Mouse (Mus musculus) T-helper 1 cell (primary cell): Measurements from ENCODE around the gene Nsun4.

Experiments used
- in situ Hi-C: fragments of 300-600 bp; cut with MboI, MseI; formaldehyde crosslinking; loops from one replicate; pipeline ENCODE4 v1.15.1; 2025; ENCODE audit warnings: high pct_unique_total_duplicates

Nsun4 gene

DNA sequence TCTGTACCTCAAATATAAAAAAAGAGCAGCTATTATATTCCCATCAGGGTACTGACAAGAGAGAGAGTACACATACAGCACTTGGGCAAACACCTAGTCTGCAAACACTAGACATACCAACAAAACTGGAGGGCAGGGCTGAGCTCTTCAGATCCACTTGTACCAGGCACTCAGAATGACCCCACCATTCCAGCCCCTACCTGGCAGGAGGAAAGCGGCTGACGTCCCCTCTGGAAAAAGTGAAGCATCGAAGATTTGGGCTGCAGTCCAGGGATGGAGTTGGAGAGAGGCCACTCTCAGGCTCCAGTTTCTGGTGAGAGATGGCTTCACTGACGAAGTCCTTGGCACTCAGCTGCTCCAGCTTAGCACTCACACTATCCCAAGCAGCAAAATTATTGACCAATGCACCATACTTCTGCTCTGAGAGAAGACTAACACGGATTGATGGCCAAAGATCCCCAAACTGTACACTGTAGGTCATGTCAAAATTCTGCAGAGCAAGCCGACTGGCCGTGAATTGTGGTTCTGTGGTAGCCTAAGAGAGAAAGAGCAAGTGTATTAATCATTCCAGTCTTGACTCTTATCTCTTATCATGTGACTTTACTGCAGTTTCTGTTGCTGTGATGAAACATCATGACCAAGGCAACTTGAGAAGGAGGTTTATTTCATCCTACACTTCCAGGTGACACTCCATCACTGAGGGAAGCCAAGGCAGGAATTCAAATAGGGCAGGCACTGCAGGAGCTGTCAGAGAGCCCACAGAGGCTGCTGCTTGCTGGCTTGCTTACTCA, 5.4 kb downstream of the Nsun4 start:
- in situ Hi-C loops, result no loop called here

DNA sequence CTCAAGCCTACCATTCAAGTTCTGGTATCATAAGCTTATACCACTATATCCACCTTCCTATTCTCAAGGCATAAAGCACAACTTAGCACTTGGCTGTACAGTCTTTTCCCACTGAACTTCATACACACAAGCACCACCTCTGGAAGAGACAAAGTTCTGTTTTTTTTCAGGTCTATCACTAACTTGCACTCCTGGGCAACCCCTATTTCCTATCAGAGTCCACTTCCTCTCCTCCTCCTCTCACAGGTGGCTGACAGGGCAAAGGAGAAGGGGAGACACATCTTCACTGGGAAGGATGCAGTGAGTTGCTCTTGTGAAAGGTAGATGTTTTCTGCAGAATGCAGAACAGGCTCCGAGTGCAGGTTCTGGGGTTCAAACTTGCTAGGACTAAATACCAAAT, 6.0 kb downstream of the Nsun4 start:
- in situ Hi-C loops, result no loop called here

DNA sequence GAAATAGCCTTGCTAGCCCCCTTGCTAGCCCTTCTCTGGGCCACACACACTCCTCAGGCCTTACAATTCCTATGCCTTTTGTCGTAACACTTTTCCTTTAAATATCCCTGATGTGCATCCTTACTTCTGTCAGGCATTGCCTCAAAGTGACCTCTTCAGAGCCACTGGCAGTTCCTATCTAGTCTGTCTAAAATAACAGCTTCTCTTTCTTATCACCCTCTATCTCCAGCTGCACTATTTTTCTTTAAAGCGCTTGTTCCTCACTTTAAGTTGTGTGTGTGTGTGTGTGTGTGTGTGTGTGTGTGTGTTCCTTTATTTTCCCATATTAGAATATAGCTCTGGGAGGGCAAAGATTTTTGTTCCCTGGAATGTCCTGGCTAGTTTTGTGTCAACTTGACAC, 7.1 kb downstream of the Nsun4 start:
- in situ Hi-C loops, result no loop called here

DNA sequence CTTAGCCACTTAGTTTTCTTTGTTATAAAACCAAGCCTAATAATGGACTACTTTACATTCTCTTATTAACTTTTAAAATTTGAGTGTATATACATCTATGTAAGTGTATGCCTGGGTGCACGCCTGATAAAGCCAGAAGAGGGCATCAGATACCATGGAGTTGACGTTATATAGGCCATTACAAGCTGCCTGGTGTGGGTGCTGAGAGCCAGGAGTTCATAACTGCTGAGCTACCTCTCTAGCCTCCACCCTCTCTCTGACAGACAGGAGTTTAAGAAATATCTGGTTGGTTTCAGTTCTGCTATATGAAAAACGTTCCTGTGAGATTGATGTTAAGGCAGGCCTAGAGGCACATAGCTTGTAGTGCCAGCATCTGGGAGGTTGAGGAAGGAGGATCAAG, 11.5 kb downstream of the Nsun4 start:
- in situ Hi-C loops, result no loop called here

DNA sequence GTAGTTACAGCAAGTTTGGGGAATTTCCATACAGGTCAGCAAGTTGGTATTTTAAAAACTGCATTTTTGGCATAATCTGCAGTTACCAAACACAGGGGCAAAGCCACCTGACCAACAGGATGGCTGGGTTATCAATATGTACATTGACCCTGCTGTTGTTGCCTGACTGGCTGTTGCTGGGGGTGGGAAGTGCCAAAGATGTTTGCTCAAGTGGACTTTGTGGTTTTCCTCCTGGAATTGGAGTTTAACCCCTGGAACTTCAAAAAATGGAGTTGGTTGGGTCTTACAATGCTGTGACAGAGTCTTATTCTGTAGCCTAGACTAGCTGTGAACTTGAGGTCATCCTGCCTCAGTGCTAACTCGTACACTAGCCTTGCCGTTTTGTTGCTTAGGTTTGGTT, 13.2 kb downstream of the Nsun4 start:
- in situ Hi-C loops, result no loop called here

DNA sequence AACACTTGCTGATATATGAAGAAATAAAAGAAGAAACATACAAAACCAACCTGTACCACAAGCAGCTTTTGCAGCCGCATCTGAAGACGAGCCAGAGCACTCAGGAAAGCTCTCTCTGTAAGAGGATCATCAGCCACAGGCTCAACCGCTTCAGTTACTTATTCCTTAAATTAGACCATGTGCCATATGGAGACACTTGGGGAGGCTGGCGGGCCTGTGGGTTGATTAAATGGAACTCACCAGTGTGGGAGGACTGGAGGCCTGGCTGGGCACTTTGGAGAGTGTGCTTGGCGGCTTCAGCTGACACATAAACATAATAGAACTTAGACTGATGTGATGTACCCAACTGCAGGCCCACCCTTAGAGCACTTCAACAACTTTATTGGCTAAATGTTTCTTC, 20.3 kb downstream of the Nsun4 start:
- in situ Hi-C loops, result no loop called here

DNA sequence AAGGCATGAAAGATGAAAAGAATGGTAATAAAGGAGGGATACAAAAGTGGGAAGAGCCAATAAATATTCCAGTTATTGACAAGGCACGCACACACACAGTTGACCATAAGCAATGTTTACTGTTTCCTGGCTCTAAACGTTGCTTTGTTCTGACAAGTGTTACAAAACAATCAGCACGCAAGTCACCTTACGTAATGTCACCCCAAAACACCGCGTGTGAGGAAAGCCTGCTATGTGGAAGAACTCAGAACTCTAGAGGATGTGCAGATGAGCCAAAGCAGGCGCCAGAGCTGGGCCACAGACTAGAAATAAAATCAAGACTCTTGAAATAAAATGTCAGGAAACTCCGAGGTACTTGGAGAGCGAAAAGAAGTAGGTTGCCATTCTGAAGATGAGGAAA, 20.8 kb downstream of the Nsun4 start:
- in situ Hi-C loops, result no loop called here

DNA sequence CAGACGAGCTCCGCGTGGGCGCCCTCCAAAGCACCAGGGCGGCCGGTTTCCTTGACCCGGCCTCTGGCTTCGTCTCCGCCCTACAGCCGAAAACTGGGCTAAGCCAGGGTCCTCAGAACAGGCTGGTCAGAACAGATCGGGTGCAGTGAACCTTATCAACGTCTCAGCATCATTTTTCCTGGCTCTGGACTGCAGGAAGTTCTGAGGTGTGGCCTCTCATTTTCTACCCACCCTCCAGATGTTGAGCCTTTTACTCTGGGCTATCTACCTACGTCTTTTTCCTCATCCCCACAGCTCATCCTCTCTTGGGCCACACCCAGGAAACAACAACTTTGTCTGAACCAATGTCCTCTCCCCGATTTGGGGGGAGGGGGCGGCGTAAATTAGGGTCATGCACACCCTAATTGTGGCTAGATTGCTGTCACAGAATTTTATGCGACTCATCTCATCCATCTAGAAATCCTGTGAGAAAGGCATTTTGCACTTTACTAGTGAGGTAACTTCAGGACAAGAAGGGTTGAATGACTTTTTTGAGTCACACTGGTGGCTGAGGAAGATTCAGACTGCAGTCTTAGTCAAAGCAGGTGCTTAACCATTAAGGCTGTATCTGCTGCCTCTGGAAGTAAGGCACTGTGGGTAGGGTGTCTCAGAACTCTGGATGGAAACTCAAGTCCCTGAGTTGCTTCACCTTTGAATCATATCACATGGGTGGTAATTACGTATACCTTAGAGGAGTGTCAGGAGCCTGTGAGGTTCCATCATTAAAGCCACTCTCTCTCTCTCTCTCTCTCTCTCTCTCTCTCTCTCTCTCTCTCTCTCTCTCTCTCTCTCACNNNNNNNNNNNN, 35.6 kb downstream of the Nsun4 start, which contains the start of gene Faah:
Gene Faah, minus strand, starts transcription at position 25 of the 845 bp plus-strand sequence.
- in situ Hi-C loops, result no loop called here

DNA sequence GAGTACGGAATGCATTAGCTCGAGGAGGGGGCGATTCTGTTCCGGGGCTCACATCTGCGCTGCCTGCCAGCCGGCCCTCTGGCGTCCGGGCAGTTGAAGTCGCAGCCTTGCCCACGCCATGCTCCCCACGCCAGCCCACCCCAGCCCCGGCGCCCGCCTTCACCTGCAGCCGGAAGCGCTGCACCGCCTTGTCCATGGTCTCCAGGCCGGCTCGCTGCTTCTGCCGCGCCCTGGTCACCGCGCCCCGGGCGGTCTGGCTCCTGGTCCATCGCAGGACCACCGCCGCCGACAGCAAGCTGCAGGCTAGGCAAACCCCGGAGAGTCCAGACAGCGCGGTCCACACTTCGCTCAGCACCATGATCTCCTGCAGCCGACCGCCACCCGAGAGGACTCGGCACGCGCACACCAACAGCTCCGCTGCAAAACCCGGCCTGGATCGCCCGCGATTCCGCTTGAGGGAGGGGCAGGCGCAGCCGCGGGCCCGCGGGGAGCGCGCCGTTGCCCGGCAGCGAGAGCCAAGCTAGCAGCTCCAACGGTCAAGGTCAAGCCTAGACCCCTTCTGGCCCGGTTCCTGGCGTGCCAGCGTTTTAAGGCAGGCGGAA, 36.3 kb downstream of the Nsun4 start:
- in situ Hi-C loops, result no loop called here

DNA sequence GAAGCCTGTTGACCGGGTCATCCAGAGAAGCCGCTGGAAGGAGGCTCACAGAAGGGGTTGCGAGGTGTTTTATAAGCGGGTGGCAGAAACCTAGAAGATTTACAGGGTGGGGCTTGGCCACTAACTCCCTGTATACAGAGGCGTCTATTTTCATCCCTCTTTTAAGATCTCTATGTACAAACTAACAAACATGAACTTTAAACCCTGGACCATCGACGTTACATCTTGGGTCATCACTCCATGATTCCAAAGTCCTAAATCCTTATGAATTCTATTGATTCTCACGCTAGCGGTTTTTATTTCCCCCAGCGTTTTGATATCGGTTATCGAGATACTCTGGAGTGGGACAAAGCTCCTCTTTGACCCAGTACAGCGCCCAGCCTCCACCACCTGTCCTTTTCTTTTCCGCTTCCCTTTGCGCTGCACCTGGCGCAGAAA, 36.8 kb downstream of the Nsun4 start:
- in situ Hi-C loops, result no loop called here

DNA sequence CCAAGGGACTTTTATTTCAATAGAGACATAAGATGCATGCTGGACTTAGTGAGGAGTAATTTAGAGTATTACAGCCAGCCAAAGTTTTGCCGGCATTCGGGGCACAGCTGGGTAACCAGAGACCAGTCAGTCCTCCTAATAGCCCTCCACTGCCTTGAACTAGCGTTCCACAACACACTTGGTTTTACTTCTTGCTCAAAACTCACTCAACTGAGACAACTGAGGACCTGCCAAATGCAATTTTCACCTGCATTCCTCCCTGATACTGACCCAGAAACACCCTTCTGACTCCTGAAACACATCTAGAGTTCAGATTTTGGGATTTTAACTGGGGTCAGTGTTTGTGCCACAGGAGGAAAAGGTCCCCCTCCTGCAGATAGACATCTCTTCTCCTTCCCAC, 37.3 kb downstream of the Nsun4 start:
- in situ Hi-C loops, result no loop called here

DNA sequence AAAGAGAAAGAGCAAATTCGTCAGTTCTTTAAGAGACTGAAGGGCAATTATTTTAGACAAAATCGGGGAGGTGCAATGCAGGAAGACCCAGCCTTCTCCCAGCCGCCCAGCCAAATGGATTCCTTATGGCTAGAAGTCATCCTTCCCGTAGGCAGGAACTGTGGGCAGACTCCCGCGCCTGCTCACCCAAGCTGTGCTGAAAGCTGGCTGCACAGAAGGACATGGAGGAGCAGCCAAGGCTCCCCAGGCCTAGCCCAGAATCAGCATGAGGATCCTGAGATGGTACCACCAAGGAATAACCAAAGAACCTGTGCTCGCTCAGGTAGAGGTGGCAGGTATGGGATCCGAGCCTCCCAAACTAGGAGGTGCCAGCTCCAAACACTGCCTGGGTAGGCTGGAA, 37.7 kb downstream of the Nsun4 start:
- in situ Hi-C loops, result no loop called here

DNA sequence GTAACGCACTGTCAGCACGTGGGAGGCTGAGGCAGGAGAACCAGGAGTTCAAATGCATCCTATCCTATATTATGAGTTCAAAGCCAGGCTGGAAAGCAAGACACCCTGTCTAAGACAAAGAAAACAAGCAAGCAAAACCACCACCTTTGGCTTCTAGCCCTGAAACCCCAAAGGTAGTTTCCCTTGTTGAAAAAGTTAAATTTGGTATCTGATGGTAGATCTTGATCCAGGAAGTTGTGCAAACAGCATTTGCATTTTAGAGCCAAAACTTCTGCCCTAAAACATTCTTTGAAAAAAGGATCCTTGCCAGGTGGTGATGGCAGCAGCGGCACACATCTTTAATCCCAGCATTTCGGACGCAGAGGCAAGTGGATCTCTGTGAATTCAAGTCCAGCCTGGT, 38.2 kb downstream of the Nsun4 start:
- in situ Hi-C loops, result no loop called here

DNA sequence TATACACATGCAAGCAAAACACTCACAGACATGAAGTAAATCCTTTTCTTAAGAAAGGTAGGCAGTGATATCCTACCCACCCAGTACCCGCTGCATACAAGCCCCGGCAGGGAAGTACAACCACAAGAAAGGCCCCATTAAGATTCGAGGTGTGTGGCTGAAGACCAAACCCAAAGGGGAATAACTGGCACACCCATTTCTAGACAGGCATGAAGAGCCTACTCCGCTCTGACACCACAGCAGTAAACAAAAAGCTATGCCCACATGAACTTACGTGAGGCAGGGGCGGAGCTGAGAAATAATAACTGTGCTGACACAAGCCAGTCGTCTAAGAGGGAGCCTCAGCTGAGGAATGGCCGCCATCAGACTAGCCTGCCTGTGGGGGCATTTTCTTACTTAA, 43.5 kb downstream of the Nsun4 start:
- in situ Hi-C loops, result no loop called here

DNA sequence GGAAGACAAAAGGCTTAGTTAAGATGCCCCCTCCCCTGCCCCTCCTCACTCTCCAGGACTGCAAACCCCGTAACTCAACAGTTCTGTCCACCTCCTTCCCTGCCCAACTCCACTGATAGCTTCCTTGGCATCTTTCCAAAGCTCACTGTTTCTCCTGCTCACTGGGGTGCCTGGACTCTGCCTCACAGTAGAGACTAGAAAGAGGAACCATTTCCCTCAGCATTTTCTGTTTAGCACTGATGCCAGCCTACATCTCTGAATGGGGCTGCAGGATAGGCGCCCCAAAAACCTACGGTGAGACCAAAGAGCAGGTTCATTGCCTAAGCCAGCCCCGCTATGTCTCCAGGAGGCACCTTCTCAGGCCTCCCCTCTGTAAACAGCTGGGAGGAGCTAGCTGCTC, 52.5 kb downstream of the Nsun4 start:
- in situ Hi-C loops, result no loop called here

DNA sequence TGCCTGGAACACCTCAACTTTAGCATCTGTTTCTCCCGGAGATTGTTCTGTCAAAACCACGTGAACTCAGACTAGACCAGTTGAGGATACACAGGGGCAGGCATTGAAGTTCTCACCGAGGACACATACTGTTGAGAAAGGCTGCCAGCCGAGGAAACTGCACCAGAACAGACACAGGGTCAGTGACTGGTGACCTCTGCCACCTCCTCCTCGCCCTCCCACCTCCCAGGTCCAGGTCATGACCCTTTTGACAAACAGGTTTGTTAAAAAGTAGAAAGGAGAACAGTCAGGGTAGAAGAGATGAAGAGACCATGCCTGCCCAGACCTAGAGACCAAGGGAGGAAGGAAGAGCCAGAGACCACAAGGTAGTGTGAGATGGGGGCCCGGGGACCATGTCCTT, 53.0 kb downstream of the Nsun4 start:
- in situ Hi-C loops, result no loop called here

DNA sequence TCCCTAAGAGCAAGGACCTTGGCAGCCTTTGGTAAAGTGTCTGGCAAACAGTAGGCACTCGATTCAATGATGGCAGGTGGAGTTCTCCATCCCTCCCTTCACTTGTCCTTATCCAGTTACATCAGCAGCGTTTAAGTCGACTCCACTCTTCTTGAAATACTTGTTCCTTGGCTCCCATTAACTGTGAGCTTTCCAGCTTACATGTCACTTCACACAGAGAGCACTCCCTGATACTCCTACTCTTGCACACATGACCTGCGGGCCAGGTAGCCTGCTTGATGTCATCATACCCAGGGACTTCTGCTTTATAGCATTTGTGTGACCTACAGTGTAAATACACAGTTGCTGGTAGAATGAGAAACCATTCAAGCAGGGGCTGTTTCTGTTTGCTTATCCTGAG, 56.9 kb downstream of the Nsun4 start:
- in situ Hi-C loops, result no loop called here

DNA sequence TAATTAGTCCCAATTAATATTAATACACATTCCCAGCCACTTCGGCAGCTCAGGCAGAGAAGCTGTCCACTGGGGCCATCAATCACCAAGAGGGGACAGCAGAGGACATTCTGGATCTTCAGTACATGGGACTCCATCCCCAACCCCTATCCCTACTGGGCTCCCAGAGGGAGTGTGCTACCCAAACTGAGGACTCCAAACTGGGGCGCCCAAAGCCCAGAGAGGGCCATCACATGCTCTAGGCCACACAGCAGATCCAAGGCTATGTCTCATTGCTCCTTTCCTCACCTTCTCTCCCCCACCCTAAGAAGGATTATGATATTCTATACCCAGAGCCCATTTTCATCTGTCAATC, 58.3 kb downstream of the Nsun4 start:
- in situ Hi-C loops, result no loop called here

DNA sequence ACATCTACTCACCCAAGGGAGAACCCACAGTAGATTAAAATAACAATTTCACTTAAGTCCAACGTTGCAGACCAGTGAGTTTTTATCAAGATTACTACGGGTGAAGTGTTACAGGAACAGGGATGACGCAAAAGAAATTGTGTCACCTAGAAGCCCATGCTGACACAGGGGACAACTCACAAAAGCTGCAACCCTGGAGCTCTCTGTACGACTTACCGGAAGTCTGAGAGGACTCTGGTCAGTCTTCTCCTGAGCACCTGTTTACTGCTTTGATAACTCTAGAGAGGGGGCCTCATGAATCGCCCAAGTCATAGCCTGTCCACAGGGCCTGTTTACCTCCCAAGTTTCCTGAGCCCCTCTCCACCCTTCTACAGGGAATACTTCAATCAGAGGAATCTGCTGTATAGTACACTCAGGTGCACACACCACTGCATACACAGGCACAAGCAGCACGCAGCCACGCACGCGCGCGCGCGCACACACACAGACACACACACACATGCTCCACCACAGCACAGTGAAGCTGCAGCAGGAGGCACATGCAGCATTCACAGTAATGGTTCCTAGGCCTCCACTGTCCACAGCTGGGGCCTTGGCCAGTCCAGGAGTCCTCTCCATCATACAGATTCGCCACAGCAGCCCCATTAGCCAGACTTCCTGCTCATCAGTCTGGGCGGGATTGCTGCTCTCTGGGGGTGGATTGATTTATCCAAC, 58.9 kb downstream of the Nsun4 start:
- in situ Hi-C loops, result no loop called here

DNA sequence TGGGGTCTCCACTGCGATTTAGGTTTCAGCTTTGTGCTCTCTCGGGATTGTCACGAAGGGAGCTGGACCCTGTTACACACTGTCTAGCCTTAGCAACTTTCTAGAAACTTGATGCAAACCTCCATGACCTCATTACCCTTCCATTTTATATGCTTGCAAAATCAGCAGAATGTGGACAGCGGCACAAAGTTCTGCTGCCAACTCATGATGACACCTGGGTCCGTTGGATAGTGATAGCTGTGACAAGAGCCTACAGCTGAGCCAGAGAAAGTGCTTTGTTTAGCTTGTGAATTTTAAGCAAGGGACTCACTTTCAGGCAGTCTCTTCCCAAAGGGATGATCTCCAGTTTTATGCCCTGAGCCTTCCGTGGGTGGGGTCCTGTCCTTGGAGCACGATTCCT, 64.3 kb downstream of the Nsun4 start:
- in situ Hi-C loops, result loop anchor here (5.0 to 10.0 kb wide), 2 partner anchors 87 to 255 kb away; partner anchors contain the start of gene Efcab14

DNA sequence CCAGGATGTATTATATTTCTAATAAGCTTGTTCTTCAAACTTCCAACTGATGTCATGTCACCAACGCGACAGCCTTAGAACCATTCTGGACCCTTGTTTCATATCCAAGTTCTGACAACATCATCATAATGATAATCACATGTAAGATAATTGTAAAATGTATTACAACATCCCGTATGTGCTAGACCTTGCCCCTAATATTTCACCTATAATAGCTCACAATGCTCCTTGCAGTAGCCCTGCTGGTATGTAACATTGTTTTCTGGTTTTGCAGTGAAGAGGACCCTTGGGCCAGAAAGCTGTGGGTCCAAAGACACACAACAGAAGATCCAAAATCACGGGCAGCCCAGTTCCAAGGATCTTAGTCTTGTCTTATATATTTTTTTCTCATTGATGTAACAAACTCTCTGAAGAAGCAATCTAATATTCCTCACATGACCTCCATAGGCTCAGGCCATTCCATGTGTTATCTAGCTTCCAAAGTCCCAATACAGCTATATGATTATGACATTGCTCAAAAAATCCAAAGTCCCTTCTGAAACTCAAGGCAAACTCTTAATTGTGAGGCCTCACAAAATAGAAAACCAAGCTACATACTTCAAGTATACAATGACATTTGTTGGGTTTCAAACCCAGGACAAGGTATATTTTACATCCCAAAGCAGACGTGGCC, 65.7 kb downstream of the Nsun4 start:
- in situ Hi-C loops, result loop anchor here (5.0 to 10.0 kb wide), 2 partner anchors 86 to 253 kb away; partner anchors contain the start of gene Efcab14
